Mouse (Mus musculus) liver, embryonic 14.5 days (tissue): ENCODE data around the gene Clint1.

Source experiments
- CTCF ChIP-seq: IDR thresholded peaks from 2 replicates; pipeline ENCODE4 v1.5.1; 2016; ENCODE audit warnings: antibody characterized with exemption, low read depth, control low read depth
- EP300 ChIP-seq: IDR thresholded peaks from 2 replicates; pipeline ENCODE4 v1.6.1; 2016; ENCODE audit warnings: antibody characterized with exemption, low read depth

DNA sequence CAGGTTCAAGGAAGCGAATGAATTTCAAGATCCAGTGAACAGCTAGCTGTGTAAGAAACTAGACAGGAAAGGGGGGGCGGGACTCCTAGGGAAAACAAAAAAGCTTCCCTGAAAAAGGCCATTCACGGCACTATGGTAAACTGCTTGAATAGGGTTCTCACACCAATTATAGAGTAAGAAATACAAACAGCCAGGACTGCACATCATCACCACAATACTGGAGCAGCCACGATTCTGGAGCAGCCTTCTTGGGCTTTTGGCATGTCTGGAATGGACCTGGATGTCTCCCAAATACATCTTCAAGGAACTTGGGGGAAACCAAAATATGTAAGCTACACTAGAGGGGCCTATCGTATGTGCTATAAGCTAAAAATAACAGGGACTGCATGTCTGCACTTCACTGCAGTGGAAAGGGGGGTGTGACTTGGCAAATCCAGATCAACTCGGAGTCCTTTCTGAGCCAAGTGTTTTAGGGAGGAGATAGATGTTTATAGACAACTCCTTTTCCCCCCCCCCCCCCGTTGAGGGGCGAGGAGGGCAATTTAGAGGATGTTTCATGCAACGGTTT, 21.0 kb upstream of the Clint1 start:
- TF ChIP-seq CTCF (no peak), EP300 (no peak)
